Mouse (Mus musculus) erythroblast, embryonic 14.5 days (primary cell): ENCODE results near the gene Sh3bp4.

Source experiments
- GATA1 ChIP-seq: IDR thresholded peaks from 2 replicates; pipeline ENCODE4 v1.6.1; 2012; ENCODE audit warnings: low read length, inconsistent platforms, mixed read lengths
- TAL1 ChIP-seq: IDR thresholded peaks from 3 replicates; pipeline ENCODE4 v1.6.1; 2012; ENCODE audit warnings: low read length, inconsistent platforms, mixed read lengths

DNA sequence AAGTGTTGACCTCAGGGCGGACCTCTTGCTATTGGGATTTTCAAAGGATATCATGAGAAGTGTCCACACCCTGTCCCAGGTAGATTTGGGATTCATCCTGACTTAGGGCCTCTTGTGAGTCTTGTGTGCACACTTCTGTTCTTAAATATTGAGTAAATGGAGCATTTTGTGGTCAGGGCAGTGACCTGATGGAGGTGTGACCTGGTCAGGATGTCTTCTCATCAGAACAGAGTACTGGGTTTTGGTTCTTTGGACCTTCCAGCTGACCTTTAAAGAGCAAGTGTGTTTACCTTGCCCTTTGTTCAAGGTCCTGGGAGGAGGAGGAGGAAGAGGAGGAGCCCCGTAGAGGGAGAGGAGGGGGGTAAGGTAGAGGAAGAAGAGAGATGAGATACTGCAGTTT lies 9.0 kb downstream of the Sh3bp4 start:
- TF ChIP-seq GATA1 (no peak), TAL1 (no peak)
